Mouse (Mus musculus) subcutaneous adipose tissue, adult 2 months (tissue): Measurements from ENCODE around the gene Mrpl47. TPM values are rescaled to one million over a fixed set of nuclear protein-coding genes. Genes with fewer than 3 reads are reported as not detected.

ENCODE experiments used
- polyA plus RNA-seq: library from polyadenylated mRNA; depleted of rRNA; stranded (reverse); fragments of >200 nt; gene quantifications from 2 replicates; pipeline ENCODE4 v1.2.3, GENCODE M21; 2012; ENCODE audit warnings: low replicate concordance; rRNA removed

The Mrpl47 gene
- 2.8 and 3.2 TPM in 2 replicates for polyA plus RNA-seq

GRCm38 (mm10) chr3:32737172-32737655 lies at the start of gene Mrpl47:
Gene Mrpl47, minus strand, starts transcription at chr3:32737605.

GRCm38 (mm10) chr3:32736244-32737171 lies 897 bp downstream of the Mrpl47 start, which contains the start of gene Ndufb5:
Gene Ndufb5, plus strand, starts transcription at chr3:32736990.

GRCm38 (mm10) chr3:32705647-32706348 lies 31.6 kb downstream of the Mrpl47 start, which contains the start of gene Actl6a:
Gene Actl6a, plus strand, starts transcription at chr3:32706298.

Other genes starting within 250 kb of the Mrpl47 start
- gene Kcnmb3, start 245.4 kb downstream of the Mrpl47 start, polyA plus RNA-seq: not detected in 2 replicates
- 29.5 and 33.6 TPM in 2 replicates for gene Zfp639, start 227.3 kb downstream of the Mrpl47 start, polyA plus RNA-seq
- gene Mfn1, start 208.1 kb downstream of the Mrpl47 start, polyA plus RNA-seq: 13.5 and 14.5 TPM in 2 replicates
- gene Gnb4, start 121.0 kb downstream of the Mrpl47 start, polyA plus RNA-seq: 58.7 and 68.2 TPM in 2 replicates
- 17.5 and 24.8 TPM in 2 replicates for gene Actl6a, start 31.3 kb downstream of the Mrpl47 start, polyA plus RNA-seq
- 207 and 208 TPM in 2 replicates for gene Ndufb5, start 615 bp downstream of the Mrpl47 start, polyA plus RNA-seq
- gene Usp13, start 79.9 kb upstream of the Mrpl47 start, polyA plus RNA-seq: 1.6 and 7.2 TPM in 2 replicates